Mouse (Mus musculus) heart, adult 2 months (tissue): ENCODE data around the gene Defb15.

Experiments
- CTCF ChIP-seq: fragments of 200-600 bp; IDR thresholded peaks from 2 replicates; pipeline ENCODE4 v1.8.1; 2022; ENCODE audit warnings: antibody characterized with exemption, mild to moderate bottlenecking, moderate library complexity
- EP300 ChIP-seq: fragments of 200-500 bp; IDR thresholded peaks from 2 replicates; pipeline ENCODE4 v1.6.1; 2011; ENCODE audit warnings: low read depth, low read length, control low read depth; ENCODE audit not compliant: insufficient read depth

GRCm38 (mm10) chr8:21947311-21948017 is 15.0 kb upstream of the Defb15 start:
- TF ChIP-seq CTCF (no peak), EP300 (no peak)
